Mouse (Mus musculus): ENCODE measurements around the gene Taf6l.

Gene Taf6l

GRCm38 (mm10) chr19:8789171-8789570, 3.0 kb upstream of the Taf6l start:
- no peak for DNase-seq

DNA sequence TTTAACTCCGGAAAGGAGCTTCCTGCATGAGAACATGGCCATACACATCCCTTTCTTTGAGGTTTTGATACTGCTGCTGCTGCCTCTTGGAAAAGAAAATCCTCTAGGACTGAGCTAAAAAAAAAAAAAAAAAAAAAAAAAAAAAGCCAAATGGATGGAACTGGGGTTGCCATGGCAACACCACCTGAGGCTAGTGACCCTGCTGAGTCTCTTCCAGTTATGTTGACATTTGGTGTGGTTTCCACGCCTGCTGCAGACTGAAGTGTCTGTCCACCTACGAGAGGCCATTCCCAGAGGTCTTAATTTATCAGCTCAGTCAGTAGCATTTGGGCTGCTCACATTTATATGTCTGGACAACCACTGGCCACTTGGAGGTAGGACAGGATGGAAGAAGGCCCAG, 2.3 kb upstream of the Taf6l start:
- DNase-seq = no peak

DNA sequence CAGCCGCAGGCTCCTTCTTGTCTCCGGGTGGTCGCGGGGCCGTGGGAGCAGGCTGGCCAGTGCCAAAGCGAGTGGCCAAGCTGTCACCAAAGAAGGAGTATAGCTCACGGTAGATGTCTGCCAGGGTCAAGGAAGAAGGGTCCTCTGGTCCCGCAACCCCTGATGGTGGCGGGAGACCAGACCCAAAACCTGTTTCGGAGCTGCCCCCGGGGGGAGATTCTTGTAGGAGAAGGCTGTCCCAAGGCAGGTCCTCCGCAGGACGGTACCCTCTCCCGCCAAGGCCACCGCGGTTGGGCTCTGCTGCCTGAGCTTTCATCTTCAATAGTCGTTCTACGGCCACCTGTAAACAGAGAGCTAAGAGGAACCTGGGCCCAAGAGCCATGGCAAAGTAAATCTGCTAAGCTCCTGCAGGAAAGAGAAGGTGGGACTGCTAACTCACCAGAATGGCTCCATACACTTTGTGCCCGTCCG, 11.2 kb downstream of the Taf6l start:
- peak; percentile 26 for DNase-seq

DNA sequence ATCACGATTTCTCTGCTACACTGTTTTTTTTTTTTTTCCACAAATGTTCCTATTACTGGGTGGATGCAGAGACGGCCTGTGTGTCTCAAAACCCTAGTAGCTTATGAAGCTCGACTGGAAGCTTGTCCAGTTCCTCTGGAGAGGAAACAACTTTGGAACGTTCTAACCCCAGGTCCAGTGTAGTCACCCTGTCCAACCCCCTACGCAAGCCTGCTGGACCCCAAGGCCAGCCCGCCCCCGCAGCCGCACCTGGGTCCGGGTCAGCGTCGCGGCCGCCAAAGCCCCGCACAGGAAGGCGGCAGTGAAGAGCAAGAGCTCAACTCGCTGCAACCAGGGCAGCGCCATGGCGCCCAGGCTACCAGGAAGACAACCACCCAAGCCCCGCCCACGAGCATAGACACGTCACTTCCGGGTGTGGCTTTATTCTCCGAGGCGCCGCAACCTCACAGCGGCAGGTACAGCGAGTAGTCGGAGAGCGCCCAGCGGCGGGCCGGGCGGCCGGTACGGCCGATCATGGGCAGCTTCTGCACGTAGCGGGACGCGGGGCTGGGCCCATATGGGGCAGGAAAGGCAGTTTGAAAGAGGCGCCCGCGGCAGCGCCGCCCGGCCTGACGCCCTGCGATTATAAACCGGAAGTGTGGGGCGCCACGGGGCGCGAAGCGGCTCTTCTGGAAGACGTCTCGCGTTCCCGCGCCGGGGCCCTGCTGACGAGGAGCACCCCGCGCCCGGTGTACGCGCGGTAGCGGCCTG, 12.0 kb downstream of the Taf6l start, which contains the start of gene Tmem179b:
Tmem179b (minus strand) TSS at position 382 of the 750 bp plus-strand sequence.
- peak; percentile 96 for DNase-seq

- DNase-seq = no peak
Measured at GRCm38 (mm10) chr19:8773409-8773808, 12.8 kb downstream of the Taf6l start.

DNA sequence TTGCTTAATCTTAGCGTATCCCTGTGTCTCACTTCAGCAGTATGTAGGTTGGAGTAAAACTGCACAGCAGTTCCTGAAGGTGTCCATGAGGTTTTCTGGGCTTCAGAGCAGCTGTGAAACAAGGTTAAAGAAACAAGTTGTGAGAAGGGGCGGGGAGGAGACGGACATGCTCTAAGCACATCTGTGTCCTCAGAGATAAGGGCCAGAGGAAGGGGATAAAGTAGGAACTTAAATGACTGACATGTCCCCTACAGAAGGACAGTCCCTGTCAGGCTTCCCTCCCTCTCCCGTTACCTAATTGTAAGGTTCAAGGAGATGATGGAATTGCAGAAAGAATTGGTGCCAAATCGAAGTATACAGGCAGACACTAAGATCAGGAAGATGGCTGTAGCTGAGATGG, 13.2 kb downstream of the Taf6l start:
- peak; percentile 60 for DNase-seq

DNA sequence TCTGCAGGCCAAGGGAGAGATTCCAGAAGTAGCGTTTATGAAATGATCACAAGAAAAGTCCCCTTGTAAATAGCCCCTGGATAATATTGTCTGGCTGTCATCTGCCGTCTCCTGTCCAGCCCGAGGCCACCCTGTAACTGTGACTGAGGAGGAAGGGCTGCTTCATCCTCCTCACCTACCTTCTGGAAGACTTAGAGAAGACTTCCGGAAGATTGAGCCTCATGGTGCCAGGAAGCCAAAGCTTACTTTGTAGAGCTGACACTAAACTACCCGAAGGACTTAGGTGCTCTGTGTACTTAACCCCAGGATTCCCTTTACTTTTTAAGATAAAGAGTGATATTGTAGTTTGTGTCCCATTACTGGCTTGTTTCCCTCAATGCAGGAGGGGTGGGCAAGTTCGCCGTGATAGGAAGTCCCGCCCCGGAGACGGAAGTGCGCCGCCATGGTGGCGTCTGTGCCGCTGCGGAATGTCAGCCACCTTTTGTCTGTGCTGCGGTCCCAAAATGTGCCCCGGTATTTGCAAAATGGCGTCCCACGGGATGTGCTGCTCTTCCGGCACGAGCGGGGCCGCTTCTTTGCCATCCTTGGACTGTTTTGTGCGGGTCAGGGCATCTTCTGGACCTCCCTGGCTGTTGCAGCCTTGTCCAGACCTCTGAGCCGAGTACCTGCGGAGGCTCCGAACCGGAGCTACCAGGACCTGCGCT, 15.5 kb downstream of the Taf6l start, which contains the start of gene Tmem223:
Tmem223 (plus strand) TSS at position 430 of the 704 bp plus-strand sequence.
- peak; percentile 78 for DNase-seq

DNA sequence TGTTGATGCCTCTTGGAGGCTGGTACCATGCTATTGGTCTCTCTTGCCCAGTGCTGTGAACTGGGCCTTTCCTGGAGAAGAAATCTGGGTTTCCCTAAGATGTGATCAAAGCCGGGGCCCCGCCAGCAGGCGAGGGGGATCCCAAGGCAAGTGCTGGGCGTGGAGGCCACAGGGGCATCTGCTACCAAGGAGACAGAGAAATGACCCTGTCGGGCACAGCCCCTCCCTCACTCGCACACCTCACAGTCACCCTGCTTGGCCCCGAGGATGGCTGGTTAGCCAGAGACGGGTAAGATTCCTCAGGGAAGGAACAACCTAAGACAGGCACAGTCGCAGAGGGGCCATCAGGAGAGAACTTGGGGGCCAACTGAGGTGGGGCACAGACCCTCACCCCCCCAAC, 20.7 kb downstream of the Taf6l start:
- no peak for DNase-seq

GRCm38 (mm10) chr19:8763276-8763675, 22.9 kb downstream of the Taf6l start:
- DNase-seq = no peak

DNA sequence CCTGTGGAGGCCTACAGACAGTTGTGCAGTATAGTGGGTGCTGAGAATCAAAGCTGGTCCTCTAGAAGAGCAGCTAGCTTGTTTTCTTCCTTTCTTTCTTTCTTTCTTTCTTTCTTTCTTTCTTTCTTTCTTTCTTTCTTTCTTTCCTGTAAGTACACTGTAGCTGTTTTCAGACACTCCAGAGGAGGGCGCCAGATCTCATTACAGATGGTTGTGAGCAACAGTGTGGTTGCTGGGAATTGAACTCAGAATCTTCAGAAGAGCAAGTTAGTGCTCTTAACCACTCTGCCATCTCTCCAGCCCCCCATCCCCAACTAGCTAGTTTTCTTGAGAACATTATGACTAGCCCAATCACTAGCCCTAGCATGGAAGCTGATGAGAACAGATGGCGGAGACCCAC, 25.5 kb downstream of the Taf6l start:
- peak; percentile 33 for DNase-seq

DNA sequence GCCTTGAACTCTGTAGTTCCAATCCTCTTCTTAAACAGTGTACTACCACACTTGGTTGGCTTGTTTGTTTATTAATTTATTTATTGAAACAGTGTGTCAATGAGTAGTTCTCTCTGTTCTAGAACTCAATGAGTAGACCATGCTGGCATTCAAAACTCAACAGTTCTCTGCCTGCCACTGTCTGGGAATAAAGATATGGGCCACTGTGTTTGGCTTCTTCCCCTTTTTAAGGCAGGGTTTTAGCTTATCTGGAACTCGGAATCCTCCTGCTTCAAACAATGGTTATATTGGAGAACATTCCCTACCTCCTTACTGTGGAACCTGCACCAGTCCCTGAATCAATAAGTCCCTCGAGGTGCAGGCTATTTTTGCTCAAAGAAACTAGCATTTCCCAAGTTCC, 27.3 kb downstream of the Taf6l start:
- DNase-seq = no peak

DNA sequence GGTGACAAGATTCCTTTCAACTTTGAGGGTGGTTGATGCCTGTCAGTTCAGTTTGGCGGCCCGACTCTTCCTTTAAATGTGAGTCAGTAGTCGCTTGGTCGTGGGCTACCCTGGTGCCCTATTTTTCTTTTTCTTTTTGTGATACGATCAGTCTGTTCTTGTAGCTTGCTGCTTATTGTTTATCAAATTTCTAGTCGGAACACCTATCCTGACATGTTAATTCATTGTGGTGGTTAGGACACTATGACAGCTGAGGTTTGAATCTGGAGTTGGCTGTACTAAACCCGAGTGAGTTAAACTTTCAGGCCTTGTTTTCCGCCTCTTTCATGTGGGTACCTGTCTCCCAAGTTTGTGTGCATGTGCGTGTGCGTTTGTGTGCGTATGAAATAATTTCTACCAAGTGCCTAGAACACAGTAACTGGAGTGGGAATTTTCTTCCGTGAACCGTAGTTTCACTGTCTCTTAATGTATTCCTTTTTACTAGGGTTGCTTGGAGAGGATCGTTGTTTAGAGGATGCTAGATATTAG, 28.7 kb downstream of the Taf6l start:
- DNase-seq = no peak

DNA sequence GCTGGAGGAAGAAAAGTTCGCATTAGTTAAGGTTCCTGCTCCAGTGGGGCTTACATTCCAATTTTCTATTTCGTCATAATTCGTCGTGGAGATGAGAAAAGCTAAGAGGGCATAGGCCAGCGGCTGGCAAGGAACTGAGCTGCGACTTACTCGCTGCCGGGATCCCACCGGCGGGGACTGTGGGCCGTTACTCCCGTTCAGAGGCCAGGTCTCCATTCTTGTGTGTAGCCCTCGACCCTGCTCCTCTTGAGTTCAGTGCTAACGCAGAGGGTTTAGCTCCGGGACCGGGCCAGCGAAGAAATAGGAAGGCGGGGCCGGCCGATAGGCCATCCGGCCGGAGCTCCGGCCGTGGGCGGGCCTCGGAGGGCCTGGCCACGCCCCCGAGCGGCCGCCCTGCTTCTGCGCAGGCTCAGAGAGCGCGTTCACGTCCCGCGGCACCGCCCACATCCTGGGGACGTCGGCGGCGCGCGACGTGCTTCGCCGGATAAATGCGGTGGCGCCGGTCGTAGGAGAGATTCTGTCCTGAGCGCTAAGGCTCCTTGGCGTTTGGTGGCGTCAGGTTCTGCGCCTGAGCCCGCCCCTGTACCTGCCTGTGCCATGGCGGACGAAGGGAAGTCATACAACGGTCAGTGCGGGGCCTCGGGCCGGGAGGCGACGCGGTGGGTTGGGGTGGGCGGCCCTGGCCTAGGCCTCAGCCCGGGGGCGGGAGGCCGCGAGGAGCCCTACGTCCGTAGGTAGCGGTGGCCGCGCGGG, 29.4 kb downstream of the Taf6l start, which contains the start of gene Nxf1:
Nxf1 (plus strand) TSS at position 439 of the 753 bp plus-strand sequence.
- DNase-seq = peak; percentile 96

DNA sequence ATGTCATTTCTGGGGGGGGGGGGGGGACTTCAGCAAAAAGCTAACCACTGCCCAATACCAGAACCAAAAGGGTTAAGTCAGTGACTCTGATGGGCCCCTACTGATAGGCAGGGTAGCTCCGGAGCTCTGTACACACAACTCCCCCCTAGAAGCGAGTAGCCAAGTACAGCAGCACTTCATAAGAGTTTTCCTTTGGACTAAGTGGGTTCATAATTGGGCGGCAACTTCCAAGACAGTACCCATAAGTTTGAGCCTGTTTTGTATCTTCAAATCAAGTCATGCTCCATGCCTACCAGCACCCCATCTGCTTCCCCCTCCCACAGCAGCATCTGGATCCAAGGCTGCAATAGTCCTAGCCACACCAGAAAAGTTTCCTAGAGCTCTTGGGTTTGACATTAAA, 30.6 kb downstream of the Taf6l start:
- DNase-seq = no peak

DNA sequence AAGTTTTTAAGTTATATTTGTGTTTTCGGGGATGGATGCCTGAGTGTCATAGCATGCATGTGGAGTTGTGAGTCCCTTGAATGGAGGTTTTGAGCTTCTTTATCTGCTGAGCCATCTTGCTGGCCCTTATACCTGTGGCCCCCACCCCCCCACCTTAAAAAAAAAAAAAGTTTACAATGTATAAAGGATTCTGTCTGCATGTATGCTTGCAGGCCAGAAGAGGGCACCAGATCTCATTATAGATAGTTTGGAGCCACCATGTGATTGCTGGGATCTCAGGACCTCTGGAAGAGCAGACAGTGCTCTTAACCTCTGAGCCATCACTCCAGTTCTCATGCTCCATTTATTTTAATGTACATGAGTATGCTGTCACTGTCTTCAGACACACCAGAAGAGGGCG, 38.8 kb downstream of the Taf6l start:
- no peak for DNase-seq

GRCm38 (mm10) chr19:8745382-8745781, 40.8 kb downstream of the Taf6l start:
- DNase-seq = no peak

DNA sequence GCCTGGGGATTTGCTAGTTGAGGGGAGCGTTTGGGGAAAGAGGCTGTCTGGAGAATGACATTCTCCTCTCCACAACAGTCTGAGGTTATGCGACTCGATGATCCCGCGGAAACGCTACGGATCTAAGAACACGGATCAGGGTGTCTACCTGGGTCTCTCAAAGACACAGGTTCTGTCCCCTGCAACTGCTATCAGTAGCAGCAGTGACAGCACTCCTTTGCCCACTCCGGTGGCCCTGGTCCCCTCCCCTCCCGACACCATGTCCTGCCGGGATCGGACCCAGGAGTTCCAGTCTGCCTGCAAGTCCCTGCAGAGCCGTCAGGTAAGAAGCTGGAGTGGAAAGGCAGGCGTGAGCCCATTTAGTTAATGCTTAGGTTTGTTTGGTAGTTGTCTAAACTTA, 44.0 kb downstream of the Taf6l start:
- peak; percentile 35 for DNase-seq

- peak; percentile 96 for DNase-seq
Measured at GRCm38 (mm10) chr19:8741243-8741869, 44.9 kb downstream of the Taf6l start, which contains the start of gene Stx5a. Gene Stx5a, plus strand, starts transcription at chr19:8741413.

- DNase-seq = no peak
Measured at GRCm38 (mm10) chr19:8740603-8741002, 45.6 kb downstream of the Taf6l start, which contains the start of gene 1700092M07Rik. Gene 1700092M07Rik, plus strand, starts transcription at chr19:8740718.

DNA sequence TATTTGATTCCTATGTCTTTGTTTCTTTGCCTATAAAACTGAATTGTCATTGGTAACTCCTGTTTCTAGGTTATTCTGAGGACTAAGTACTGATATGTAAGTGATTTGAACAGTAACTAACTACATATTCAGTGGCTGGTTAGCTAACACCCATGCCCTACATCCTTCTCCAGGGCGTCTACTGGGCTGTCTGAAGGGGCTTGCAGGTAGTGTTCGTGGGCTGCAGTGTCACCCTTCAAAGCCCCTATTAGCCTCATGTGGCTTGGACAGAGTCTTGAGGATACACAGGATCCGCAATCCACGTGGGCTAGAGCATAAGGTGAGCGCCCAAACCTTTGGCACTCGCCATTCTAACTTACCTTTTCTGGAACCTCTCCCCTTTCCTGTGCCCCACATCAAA, 46.6 kb downstream of the Taf6l start:
- DNase-seq = no peak

DNA sequence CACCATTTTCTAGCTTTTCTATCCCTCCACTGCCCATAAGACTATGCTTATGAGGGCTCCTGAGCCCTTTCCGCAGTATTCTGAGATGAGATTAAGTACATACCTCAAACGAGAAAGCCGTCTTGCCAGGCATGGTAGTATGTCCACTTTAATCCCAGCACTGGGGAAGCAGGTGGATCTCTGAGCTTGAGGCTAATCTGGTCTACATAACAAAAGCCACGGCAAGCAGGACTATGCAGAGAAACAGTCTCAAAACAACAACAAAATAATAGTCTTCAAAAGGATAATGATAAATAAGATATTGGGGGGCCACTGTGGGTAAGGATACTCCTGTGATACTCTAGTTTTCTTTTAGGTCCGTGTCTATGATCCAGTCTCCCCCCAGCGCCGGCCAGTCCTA, 47.3 kb downstream of the Taf6l start:
- DNase-seq = no peak

GRCm38 (mm10) chr19:8736160-8736467, 50.1 kb downstream of the Taf6l start:
- DNase-seq = no peak

Measured in liver (tissue).